Mouse (Mus musculus): ENCODE results near the gene Etnk1.
"Not testable (repeated sequence)": the region's sequence is repeated elsewhere in the genome, so short reads cannot be mapped to it uniquely, and the experiment has no call there.

Etnk1 gene

DNA sequence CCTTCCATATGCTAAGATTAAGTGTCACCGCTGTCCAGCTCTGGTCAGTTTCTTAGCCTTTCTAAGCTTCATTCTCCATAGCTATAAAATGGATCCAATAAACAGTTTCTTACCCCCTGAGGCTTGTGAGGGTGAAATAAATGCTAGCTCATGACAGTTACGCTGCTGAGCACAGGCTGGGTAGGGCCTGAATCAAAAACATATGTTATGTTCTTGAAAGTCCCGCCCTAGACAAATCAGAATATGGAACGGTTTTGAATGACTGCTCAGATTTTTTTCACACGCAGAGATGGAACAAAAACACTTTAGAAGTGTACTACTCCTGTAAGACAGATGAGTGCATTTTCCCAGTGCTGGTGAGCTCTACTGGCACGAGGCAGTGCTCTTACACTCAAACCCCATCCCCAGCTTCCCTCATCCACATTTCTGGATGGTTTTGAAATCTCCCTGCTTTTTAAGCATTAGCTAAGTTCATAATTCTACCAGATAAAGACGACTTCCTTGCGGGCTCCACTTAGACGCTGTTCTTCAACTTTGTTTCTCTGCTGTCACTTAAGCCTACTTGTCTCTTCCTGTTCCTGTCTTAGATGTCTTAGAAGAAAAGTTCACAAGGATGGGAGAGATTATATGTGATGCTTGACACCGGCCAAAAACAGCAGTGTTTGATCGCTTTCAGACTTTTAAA, 4.9 kb downstream of the Etnk1 start:
- no peak for DNase-seq (ENCODE audit: low read depth)

- not testable (repeated sequence) for DNase-seq (ENCODE audit: low read depth)
Measured at GRCm38 (mm10) chr6:143172683-143173082, 5.7 kb downstream of the Etnk1 start.

DNA sequence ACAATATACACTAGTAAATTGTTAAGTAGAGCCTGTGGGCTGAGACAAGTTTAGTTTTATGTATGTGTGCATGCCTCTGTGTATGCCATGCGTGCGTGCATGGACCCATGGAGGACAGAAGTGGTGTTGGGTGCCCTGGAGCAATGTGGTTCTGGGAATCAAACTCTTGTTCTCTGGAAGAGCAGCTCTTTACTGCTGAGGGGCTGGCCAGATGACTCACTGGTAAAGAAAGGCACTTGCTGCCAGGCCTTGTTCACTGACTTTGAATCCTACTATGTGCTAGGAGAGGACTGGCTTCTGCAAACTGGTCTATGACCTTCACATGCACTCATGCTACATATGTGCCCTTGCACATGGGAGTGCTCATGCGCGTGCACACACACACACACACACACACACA, 7.2 kb downstream of the Etnk1 start:
- no peak for DNase-seq (ENCODE audit: low read depth)

GRCm38 (mm10) chr6:143174906-143175656, 8.1 kb downstream of the Etnk1 start:
- DNase-seq (ENCODE audit: low read depth), result no peak

GRCm38 (mm10) chr6:143176076-143176475, 9.1 kb downstream of the Etnk1 start:
- no peak for DNase-seq (ENCODE audit: low read depth)

DNA sequence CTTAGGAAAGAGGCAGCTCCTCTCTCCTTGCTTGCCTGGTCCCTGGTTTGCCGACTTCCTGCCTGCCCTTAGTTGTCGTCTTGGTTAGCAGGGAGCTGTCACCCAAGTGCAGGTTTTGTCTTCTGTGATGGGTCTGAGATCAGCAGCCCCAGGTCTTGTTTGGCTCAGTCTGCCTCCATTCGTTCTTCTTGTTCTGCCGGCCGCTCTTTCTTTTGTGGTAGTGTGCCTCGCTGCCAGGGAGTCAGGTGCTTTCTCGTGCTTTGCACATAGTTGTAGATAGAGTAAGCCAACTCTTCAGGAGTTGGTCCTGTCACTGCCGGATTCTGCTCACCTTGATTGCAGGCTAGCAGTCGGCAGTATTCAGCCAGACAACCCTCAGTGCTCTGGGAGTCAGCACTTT, 9.6 kb downstream of the Etnk1 start:
- no peak for DNase-seq (ENCODE audit: low read depth)

DNA sequence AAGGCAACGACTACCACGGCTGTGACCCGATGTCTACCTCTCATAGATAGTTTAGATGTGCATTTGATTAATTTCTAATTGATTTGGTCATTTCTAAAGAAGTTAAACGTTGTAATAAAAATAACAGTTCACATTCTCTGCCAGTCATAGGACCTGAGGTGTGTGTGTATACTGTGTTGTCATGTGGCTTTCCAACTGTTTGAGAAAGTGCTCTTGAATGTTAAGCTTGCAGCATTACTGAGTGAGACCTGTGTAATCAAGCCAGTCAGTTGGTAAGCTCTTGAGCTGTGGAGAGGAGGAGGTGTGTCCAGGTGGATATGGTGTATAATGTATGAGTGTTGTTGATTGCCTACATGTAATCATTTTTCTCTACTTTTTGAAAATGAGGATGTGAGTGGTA, 12.2 kb downstream of the Etnk1 start:
- DNase-seq (ENCODE audit: low read depth), result no peak

DNA sequence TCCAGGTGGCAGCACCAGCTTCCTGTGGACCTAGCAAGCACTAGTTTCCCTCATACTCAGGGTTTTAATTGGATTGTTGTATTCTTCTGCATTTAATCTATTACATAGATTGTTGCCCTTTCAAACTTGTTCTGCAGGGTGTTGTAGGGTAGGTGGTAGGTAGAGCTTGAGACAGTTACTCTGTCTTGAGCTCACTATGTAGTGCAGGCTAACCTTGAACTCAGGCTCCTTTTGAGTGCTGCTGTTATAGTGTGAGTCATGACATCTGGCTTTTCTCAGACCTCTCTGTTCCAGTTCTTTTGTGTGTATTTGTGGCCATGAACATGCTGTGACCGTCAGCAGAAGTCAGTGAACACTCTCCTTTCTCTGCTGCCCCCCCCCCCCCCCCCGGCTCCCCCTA, 12.7 kb downstream of the Etnk1 start:
- DNase-seq (ENCODE audit: low read depth), result no peak

DNA sequence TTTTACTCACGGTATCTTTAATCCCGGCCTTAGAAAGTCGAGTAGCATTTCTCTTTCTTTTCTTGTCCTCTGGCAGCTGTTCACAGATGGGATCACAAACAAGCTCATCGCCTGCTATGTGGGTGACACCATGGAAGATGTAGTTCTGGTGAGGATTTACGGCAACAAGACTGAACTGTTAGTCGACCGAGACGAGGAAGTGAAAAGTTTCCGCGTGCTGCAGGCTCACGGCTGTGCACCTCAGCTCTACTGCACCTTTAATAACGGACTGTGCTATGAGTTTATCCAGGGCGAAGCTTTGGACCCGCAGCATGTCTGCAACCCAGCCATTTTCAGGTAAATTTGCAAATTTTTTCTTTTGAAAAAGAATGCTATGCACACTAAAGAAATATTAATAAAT, 13.5 kb downstream of the Etnk1 start:
- no peak for DNase-seq (ENCODE audit: low read depth)

DNA sequence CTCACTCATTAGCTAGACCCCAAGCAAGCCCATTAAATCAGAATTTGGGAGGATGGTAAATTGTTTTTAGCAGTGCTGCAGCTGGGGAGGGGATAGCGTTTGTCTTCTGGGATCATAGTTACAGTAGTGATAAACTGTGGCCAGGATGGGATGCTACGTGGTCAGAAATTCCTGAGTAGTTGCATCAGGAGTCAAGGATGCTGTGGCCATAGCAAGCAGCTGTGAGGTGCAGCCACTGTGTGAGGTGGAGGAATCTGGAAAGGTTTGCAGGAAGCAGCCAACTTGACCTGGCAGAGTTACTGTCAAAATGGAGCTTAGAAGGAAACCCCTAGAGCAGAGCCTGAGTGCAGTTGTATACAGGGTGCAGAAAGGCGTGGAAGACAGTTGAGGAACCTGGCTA, 17.1 kb downstream of the Etnk1 start:
- DNase-seq (ENCODE audit: low read depth), result no peak

DNA sequence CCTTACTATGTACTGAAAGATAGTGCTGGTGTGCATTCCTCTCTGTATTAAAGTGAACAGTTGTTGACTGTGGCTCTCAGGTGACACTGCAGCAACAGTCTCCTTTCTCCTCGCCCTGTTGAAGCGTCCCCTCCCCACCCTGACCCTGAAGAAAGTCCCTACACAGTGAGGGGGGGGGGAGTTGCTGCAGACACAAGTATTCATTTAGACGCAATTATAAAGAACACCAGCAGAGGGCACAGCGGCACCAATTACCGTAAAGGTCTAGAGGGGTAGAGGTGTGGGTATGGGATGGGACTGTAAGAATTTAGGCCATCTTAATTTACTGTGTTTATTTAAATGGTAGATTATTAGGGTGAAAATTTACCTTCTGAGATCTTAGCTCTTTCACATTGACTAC, 17.7 kb downstream of the Etnk1 start:
- no peak for DNase-seq (ENCODE audit: low read depth)

GRCm38 (mm10) chr6:143190838-143191476, 23.9 kb downstream of the Etnk1 start:
- no peak for DNase-seq (ENCODE audit: low read depth)

DNA sequence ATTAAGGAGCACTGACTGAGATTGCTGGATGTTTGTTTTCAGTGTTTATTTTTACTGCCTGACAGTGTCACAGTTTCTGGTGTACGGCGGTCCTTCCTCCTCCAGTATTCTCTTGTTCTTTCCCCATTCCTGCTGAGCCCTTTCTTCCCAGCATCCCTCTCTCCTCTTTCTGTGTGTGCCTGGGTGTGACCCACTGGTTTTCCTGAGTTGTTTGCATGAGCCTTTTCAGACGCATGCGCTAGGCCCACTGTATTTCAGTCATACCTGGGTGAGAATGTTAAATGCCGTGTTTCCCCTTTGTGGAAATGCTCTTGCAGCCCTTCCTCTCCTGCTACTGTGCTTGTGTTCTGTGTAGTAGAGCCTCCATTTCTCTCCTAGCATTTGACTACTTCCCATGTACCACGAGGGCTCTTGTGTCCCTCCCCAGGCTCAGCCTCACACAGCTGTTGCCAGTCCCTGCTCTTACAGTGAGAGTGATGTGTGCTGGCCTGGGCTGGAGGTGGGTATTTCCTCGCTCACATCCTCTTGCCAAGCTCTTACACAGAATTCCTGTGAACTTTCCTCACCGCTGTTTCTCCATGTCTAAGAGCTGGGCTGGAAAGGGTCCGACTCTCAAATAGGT, 24.6 kb downstream of the Etnk1 start:
- DNase-seq (ENCODE audit: low read depth), result no peak

GRCm38 (mm10) chr6:143192709-143193108, 25.7 kb downstream of the Etnk1 start:
- no peak for DNase-seq (ENCODE audit: low read depth)

GRCm38 (mm10) chr6:143193166-143193565, 26.1 kb downstream of the Etnk1 start:
- no peak for DNase-seq (ENCODE audit: low read depth)

GRCm38 (mm10) chr6:143193641-143194040, 26.6 kb downstream of the Etnk1 start:
- DNase-seq (ENCODE audit: low read depth), result no peak

GRCm38 (mm10) chr6:143197053-143197452, 30.0 kb downstream of the Etnk1 start:
- no peak for DNase-seq (ENCODE audit: low read depth)

GRCm38 (mm10) chr6:143198421-143198820, 31.4 kb downstream of the Etnk1 start:
- no peak for DNase-seq (ENCODE audit: low read depth)

- no peak for DNase-seq (ENCODE audit: low read depth)
Measured at GRCm38 (mm10) chr6:143203097-143203496, 36.1 kb downstream of the Etnk1 start.

GRCm38 (mm10) chr6:143208880-143209279, 41.9 kb downstream of the Etnk1 start:
- DNase-seq (ENCODE audit: low read depth), result no peak

GRCm38 (mm10) chr6:143212766-143213165, 45.7 kb downstream of the Etnk1 start:
- DNase-seq (ENCODE audit: low read depth), result no peak

GRCm38 (mm10) chr6:143213461-143213860, 46.4 kb downstream of the Etnk1 start:
- no peak for DNase-seq (ENCODE audit: low read depth)

- DNase-seq (ENCODE audit: low read depth), result no peak
Measured at GRCm38 (mm10) chr6:143216221-143216620, 49.2 kb downstream of the Etnk1 start.

Data from c-Kit-positive CD71-negative TER-119-negative erythroid progenitor cells, embryonic 14.5 days (primary cell).